Mouse (Mus musculus) left cerebral cortex, adult 9 months (tissue): ENCODE data around the gene Vmn1r124.
"Not testable (repeated sequence)": the region's sequence is repeated elsewhere in the genome, so short reads cannot be mapped to it uniquely, and the experiment has no call there.

Source experiments
- DNase-seq, 2 experiments: peaks; one replicate each; pipeline ENCODE4 v3.0.0; 2022; ENCODE audit warnings: low spot score in 2 of 2

Vmn1r124 gene

DNA sequence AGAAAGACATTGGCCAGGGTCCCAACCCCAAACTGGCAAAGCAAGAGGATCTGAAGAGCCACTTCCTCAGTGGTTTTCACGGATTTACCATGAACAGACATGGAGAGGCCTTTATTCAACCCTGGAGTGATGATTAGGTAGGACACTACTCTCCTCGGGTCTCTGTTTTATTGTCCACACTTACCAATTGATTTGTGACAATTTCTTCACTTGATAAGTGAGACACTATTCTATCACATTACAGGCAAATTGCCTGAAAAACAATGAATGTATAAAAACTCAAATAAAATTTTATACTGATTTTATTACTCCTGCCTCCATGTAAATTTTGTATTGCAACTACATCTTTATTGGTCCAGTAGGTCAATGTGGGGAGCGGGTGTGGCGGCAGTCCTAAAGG is at the start of gene Vmn1r124:
TSS of gene Vmn1r124 (minus strand) at position 101 of the 400 bp plus-strand sequence.
- not testable (repeated sequence) for DNase-seq

DNA sequence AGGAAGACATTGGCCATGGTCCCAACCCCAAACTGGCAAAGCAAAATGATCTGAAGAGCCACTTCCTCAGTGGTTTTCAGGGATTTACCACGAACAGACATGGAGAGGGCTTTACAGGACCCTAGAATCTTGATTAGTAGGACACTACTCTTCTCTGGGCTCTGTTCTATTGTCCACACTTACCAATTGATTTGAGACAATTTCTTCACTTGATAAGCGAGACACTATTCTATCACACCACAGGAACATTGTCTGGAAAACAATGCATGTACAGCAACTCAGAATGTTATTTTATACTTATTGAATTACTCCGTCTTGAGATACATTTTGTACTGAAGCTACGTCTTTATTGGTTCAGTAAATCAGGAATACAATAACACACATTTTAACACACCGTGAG is 41.0 kb upstream of the Vmn1r124 start, which contains the start of gene Vmn1r126:
TSS of gene Vmn1r126 (minus strand) at position 101 of the 400 bp plus-strand sequence.
- DNase-seq = not testable (repeated sequence)

DNA sequence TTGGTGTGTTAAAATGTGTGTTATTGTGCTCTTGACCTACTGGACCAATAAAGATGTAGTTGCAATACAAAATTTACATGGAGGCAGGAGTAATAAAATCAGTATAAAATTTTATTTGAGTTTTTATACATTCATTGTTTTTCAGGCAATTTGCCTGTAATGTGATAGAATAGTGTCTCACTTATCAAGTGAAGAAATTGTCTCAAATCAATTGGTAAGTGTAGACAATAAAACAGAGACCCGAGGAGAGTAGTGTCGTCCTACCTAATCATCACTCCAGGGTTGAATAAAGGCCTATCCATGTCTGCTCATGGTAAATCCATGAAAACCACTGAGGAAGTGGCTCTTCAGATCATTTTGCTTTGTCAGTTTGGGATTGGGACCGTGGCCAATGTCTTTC is 11.5 kb upstream of the Vmn1r124 start, which contains the start of gene Vmn1r125:
TSS of gene Vmn1r125 (plus strand) at position 301 of the 400 bp plus-strand sequence.
- DNase-seq = not testable (repeated sequence)
